Mouse (Mus musculus) CD4-positive, CD25-positive, alpha-beta regulatory T cell, adult 9 weeks (primary cell): Measurements from ENCODE around the gene Hnrnph2. TPM values are rescaled to one million over a fixed set of nuclear protein-coding genes. Genes with fewer than 3 reads are reported as not detected.

ENCODE experiments used
- polyA plus RNA-seq: library from polyadenylated mRNA; unstranded; fragments of 100-300 nt; shearing (Covaris generic); gene quantifications from one replicate; pipeline ENCODE4 v1.2.1, GENCODE M21; 2017

Gene Hnrnph2
- 131 TPM for polyA plus RNA-seq

GRCm38 (mm10) chrX:134600659-134601379 is at the start of gene Hnrnph2, which contains the start of gene Gla:
Hnrnph2 (plus strand) TSS chrX:134601179.
Gla (minus strand) TSS chrX:134601125.

GRCm38 (mm10) chrX:134582888-134583669 is 17.9 kb upstream of the Hnrnph2 start, which contains the start of gene Btk:
Btk (minus strand) TSS chrX:134583570.

GRCm38 (mm10) chrX:134585103-134586002 is 15.6 kb upstream of the Hnrnph2 start, which contains the start of gene Rpl36a:
Rpl36a (plus strand) TSS chrX:134585654.

Other genes with a start within 250 kb of the Hnrnph2 start
- gene Drp2, start 196.6 kb upstream of the Hnrnph2 start, polyA plus RNA-seq: 0.14 TPM
- gene Taf7l, start 124.7 kb upstream of the Hnrnph2 start, polyA plus RNA-seq: not detected
- gene Timm8a1, start 59.3 kb upstream of the Hnrnph2 start, polyA plus RNA-seq: 55.2 TPM
- 1.2 TPM for gene Btk, start 17.6 kb upstream of the Hnrnph2 start, polyA plus RNA-seq
- gene Rpl36a, start 15.5 kb upstream of the Hnrnph2 start, polyA plus RNA-seq: 399 TPM
- 3.8 TPM for gene Gla, start 54 bp upstream of the Hnrnph2 start, polyA plus RNA-seq
- 0.97 TPM for gene Armcx4, start 85.3 kb downstream of the Hnrnph2 start, polyA plus RNA-seq
- 3.0 TPM for gene Armcx1, start 116.8 kb downstream of the Hnrnph2 start, polyA plus RNA-seq
- gene Armcx6, start 150.2 kb downstream of the Hnrnph2 start, polyA plus RNA-seq: 2.3 TPM
- gene Armcx3, start 155.4 kb downstream of the Hnrnph2 start, polyA plus RNA-seq: 20.6 TPM
- 13.1 TPM for gene Armcx2, start 208.0 kb downstream of the Hnrnph2 start, polyA plus RNA-seq